Mouse (Mus musculus) intestine, embryonic 16.5 days (tissue): ENCODE data around the gene Xrcc3. TPM values are rescaled to one million over a fixed set of nuclear protein-coding genes. Genes with fewer than 3 reads are reported as not detected.

Experiments
- ATAC-seq: fragments of 200-750 bp; cut with Nextera tagmentation; 2 replicates; pipeline ENCODE4 v1.8.0; 2017; ENCODE audit warnings: moderate TSS enrichment, moderate library complexity
- H3K27ac ChIP-seq: fragments of 300-500 bp; sonication (generic); 2 replicates; pipeline ENCODE4 v1.5.1; 2014; ENCODE audit warnings: mild to moderate bottlenecking, low read length
- H3K27me3 ChIP-seq: fragments of 300-500 bp; sonication (generic); replicated peaks from 2 replicates; pipeline ENCODE4 v1.6.1; 2014; ENCODE audit warnings: low read length, control low read depth, mixed read lengths; ENCODE audit not compliant: control insufficient read depth, insufficient read depth
- H3K36me3 ChIP-seq: fragments of 300-500 bp; sonication (generic); 2 replicates; pipeline ENCODE4 v1.6.1; 2014; ENCODE audit warnings: low read length, control low read depth; ENCODE audit not compliant: control insufficient read depth, insufficient read depth
- H3K4me1 ChIP-seq: fragments of 300-500 bp; sonication (generic); 2 replicates; pipeline ENCODE4 v1.6.1; 2014; ENCODE audit warnings: low read length, control low read depth, mixed read lengths; ENCODE audit not compliant: control insufficient read depth, insufficient read depth
- H3K4me2 ChIP-seq: fragments of 300-500 bp; sonication (generic); 2 replicates; pipeline ENCODE4 v1.6.1; 2014; ENCODE audit warnings: low read depth, low read length, control low read depth
- H3K4me3 ChIP-seq: fragments of 300-500 bp; sonication (generic); 2 replicates; pipeline ENCODE4 v1.5.1; 2014; ENCODE audit warnings: mild to moderate bottlenecking, low read length
- H3K9ac ChIP-seq: fragments of 300-500 bp; sonication (generic); 2 replicates; pipeline ENCODE4 v1.6.1; 2014; ENCODE audit warnings: low read depth, low read length
- H3K9me3 ChIP-seq: fragments of 300-500 bp; sonication (generic); 2 replicates; pipeline ENCODE4 v1.6.1; 2016; ENCODE audit warnings: low read length, control low read depth; ENCODE audit not compliant: control insufficient read depth
- WGBS: fragments of 180-500 bp; shearing (Covaris S2); extraction: QIAGEN DNeasy Blood & Tissue Kit; methylation state at CpG from one replicate; pipeline ENCODE4 v1.1.7; 2014; 5-methylcytosine and 5-hydroxymethylcytosine counted together
- polyA plus RNA-seq: library from polyadenylated mRNA; unstranded; fragments of >200 nt; fragmentation: Nextera tagmentation; extraction: Ambion mirVana; gene quantifications from 2 replicates; pipeline ENCODE4 v1.2.1, GENCODE M21; 2015

The Xrcc3 gene
- polyA plus RNA-seq, result 10.6 and 11.0 TPM in 2 replicates

- Histone ChIP-seq H3K4me1 (peaks cover 54% of the 10 kb centered on the region), H3K27me3 (no peaks in the 10 kb centered on the region), H3K4me3 (peak within 1 kb of the TSS; percentile 93), H3K4me2 (peak within 1 kb of the TSS; percentile 90), H3K27ac (peak within 1 kb of the TSS; percentile 97), H3K9ac (peak within 1 kb of the TSS; percentile 90), H3K36me3 (no peaks in the 10 kb centered on the region), H3K9me3 (no peaks in the 10 kb centered on the region)
- peak; percentile 94 for ATAC-seq
- under 1% methylated on average over 81 of the region's 87 CpGs for WGBS
Measured at GRCm38 (mm10) chr12:111813766-111814617, at the start of gene Xrcc3, which contains the start of gene Zfyve21. Xrcc3 (minus strand) TSS chr12:111813873. Zfyve21 (plus strand) TSS chr12:111814170.

GRCm38 (mm10) chr12:111855448-111855847 lies 41.8 kb upstream of the Xrcc3 start:
- Histone ChIP-seq H3K4me3 (no peak overlapping the region), H3K4me2 (no peak overlapping the region), H3K9me3 (0 out of 2 replicates have a peak, but pooled peaks cover 3% of the 10 kb centered on the region), H3K36me3 (no peaks in the 10 kb centered on the region), H3K9ac (no peak overlapping the region), H3K27me3 (no peaks in the 10 kb centered on the region), H3K4me1 (peaks cover 3% of the 10 kb centered on the region; the same call in 1 of the 2 replicates), H3K27ac (no peak overlapping the region)
- no peak for ATAC-seq
- WGBS, result 97% methylated on average over 2 of the region's 2 CpGs

DNA sequence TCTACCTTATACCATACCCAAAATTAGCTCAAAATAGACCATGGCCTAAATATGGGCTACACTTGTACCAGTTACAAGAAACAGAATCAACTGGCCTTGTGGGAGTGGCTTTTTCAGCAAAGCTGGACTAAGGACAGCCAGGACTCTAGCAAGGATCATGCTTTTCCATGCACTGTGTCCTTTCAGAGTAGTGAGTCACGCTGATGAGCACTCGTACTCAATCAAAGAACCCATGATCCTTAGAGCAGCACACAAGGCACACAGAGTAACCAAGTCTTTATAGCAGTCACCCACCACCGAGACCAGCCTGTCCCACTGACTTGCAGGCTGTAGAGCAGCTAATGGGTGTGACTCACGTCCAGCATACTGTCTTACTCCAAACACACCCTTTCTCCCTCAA lies 39.9 kb upstream of the Xrcc3 start:
- no peak for ATAC-seq

GRCm38 (mm10) chr12:111853011-111853436 lies 39.4 kb upstream of the Xrcc3 start:
- no peak overlapping the region for H3K4me2 ChIP-seq
- H3K27me3 ChIP-seq, result no peaks in the 10 kb centered on the region
- peaks cover 8% of the 10 kb centered on the region for H3K4me1 ChIP-seq
- H3K9me3 ChIP-seq, result 0 out of 2 replicates have a peak, but pooled peaks cover 3% of the 10 kb centered on the region
- no peak overlapping the region for H3K4me3 ChIP-seq
- ATAC-seq, result no peak
- WGBS, result 60% methylated on average over 10 of the region's 10 CpGs
- no peak overlapping the region for H3K9ac ChIP-seq
- no peak overlapping the region for H3K27ac ChIP-seq
- H3K36me3 ChIP-seq, result no peaks in the 10 kb centered on the region

More for the DNA sequence above, 39.9 kb upstream of the Xrcc3 start:
- H3K36me3 ChIP-seq, result no peaks in the 10 kb centered on the region
- H3K4me2 ChIP-seq, result no peak overlapping the region
- no peak overlapping the region for H3K27ac ChIP-seq
- 0 out of 2 replicates have a peak, but pooled peaks cover 3% of the 10 kb centered on the region for H3K9me3 ChIP-seq
- H3K27me3 ChIP-seq, result no peaks in the 10 kb centered on the region
- peaks cover 3% of the 10 kb centered on the region for H3K4me1 ChIP-seq
- H3K9ac ChIP-seq, result no peak overlapping the region
- no peak overlapping the region for H3K4me3 ChIP-seq
- 62% methylated on average over 4 of the region's 4 CpGs for WGBS

GRCm38 (mm10) chr12:111851745-111852144 lies 38.1 kb upstream of the Xrcc3 start:
- no peak for ATAC-seq
- Histone ChIP-seq H3K9ac (no peak overlapping the region), H3K4me2 (no peak overlapping the region), H3K27me3 (no peaks in the 10 kb centered on the region), H3K4me1 (peaks cover 9% of the 10 kb centered on the region), H3K36me3 (no peaks in the 10 kb centered on the region), H3K27ac (no peak overlapping the region), H3K9me3 (0 out of 2 replicates have a peak, but pooled peaks cover 3% of the 10 kb centered on the region), H3K4me3 (no peak overlapping the region)
- 76% methylated on average over 5 of the region's 5 CpGs for WGBS

DNA sequence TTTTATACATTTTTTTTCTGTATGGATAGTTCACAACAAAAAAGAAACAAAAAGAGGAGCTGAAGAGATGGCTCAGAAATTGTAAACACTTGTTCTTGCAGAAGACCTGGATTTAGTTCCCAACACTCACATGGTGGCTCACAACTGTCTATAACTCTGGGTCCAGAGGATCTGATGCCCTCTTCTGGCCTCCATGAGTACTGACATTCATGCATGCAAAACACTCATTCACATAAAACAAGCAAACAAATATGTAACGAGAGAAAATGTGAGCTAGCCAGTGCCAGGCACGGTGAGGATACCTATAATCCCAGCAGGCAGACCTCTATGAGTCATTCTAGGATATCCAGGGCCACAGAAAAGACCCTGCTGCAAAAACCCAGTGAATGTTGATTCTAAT lies 37.6 kb upstream of the Xrcc3 start:
- Histone ChIP-seq H3K27me3 (no peaks in the 10 kb centered on the region), H3K36me3 (no peaks in the 10 kb centered on the region), H3K4me3 (no peak overlapping the region), H3K27ac (no peak overlapping the region), H3K4me1 (peaks cover 9% of the 10 kb centered on the region), H3K4me2 (no peak overlapping the region), H3K9ac (no peak overlapping the region), H3K9me3 (0 out of 2 replicates have a peak, but pooled peaks cover 3% of the 10 kb centered on the region)
- 65% methylated on average over 2 of the region's 2 CpGs for WGBS
- no peak for ATAC-seq

- Histone ChIP-seq H3K4me3 (no peak overlapping the region), H3K4me2 (no peak overlapping the region), H3K36me3 (no peaks in the 10 kb centered on the region), H3K9ac (0 out of 2 replicates have a peak overlapping the region, but pooled peaks have one; percentile 6), H3K27me3 (no peaks in the 10 kb centered on the region), H3K4me1 (peaks cover 9% of the 10 kb centered on the region), H3K9me3 (0 out of 2 replicates have a peak, but pooled peaks cover 3% of the 10 kb centered on the region), H3K27ac (0 out of 2 replicates have a peak overlapping the region, but pooled peaks have one; percentile 9)
- WGBS, result 64% methylated on average over 9 of the region's 9 CpGs
- peak; percentile 62; the same call in 1 of the 2 replicates for ATAC-seq
Measured at GRCm38 (mm10) chr12:111848300-111848798, 34.7 kb upstream of the Xrcc3 start.

- H3K36me3 ChIP-seq, result no peaks in the 10 kb centered on the region; the same call in 1 of the 2 replicates
- no peak overlapping the region for H3K4me3 ChIP-seq
- no peak overlapping the region for H3K9ac ChIP-seq
- no peak overlapping the region for H3K4me2 ChIP-seq
- H3K9me3 ChIP-seq, result 0 out of 2 replicates have a peak, but pooled peaks cover 3% of the 10 kb centered on the region
- 78% methylated on average over 10 of the region's 10 CpGs for WGBS
- H3K4me1 ChIP-seq, result peaks cover 9% of the 10 kb centered on the region; the same call in 1 of the 2 replicates
- ATAC-seq, result no peak
- no peak overlapping the region for H3K27ac ChIP-seq
- H3K27me3 ChIP-seq, result no peaks in the 10 kb centered on the region
Measured at GRCm38 (mm10) chr12:111846815-111847214, 33.1 kb upstream of the Xrcc3 start.

- Histone ChIP-seq H3K9me3 (no peaks in the 10 kb centered on the region), H3K27ac (no peak overlapping the region), H3K27me3 (no peaks in the 10 kb centered on the region), H3K9ac (no peak overlapping the region), H3K4me2 (no peak overlapping the region), H3K4me3 (no peak overlapping the region), H3K36me3 (no peaks in the 10 kb centered on the region; the same call in 1 of the 2 replicates), H3K4me1 (peaks cover 9% of the 10 kb centered on the region; the same call in 1 of the 2 replicates)
- WGBS, result 92% methylated on average over 4 of the region's 4 CpGs
- ATAC-seq, result no peak
Measured at GRCm38 (mm10) chr12:111845953-111846352, 32.3 kb upstream of the Xrcc3 start.
